Mouse (Mus musculus) MEL (cell line): ENCODE measurements around the gene Tespa1. TPM values are rescaled to one million over a fixed set of nuclear protein-coding genes. Genes with fewer than 3 reads are reported as not detected.
A peak's percentile ranks its signal among the peaks of the same experiment; 100 is the strongest.

Experiments
- DNase-seq: peaks from one replicate; pipeline ENCODE4 v3.0.0; 2011; ENCODE audit warnings: low read depth, low spot score
- H3K27ac ChIP-seq: 2 replicates; pipeline ENCODE4 v1.5.1; 2012; ENCODE audit warnings: low read depth, mild to moderate bottlenecking, control low read depth, low read length, moderate library complexity; ENCODE audit not compliant: control insufficient read depth
- H3K27me3 ChIP-seq, 2 experiments: fragments of 150-350 bp in 1 of 2; sonication (generic) in 1 of 2; 2 replicates each; pipeline ENCODE4 v1.6.1; 2012; ENCODE audit warnings: low read length in 2 of 2, mild to moderate bottlenecking in 2 of 2, improper control_type of control experiment in 1 of 2, moderate library complexity in 1 of 2; ENCODE audit not compliant: insufficient read depth in 2 of 2, control insufficient read depth in 1 of 2
- H3K36me3 ChIP-seq, 2 experiments: 2 replicates each; pipeline ENCODE4 v1.6.1; 2012 to 2014; ENCODE audit warnings: low read length in 2 of 2, improper control_type of control experiment in 1 of 2, inconsistent platforms in 1 of 2, mild to moderate bottlenecking in 1 of 2; ENCODE audit not compliant: insufficient read depth in 2 of 2, control insufficient read depth in 1 of 2
- H3K4me1 ChIP-seq, 2 experiments: fragments of 150-350 bp in 1 of 2; sonication (generic) in 1 of 2; 2 replicates each; pipeline ENCODE4 v1.6.1; 2012; ENCODE audit warnings: low read length in 2 of 2, improper control_type of control experiment in 1 of 2, mild to moderate bottlenecking in 1 of 2; ENCODE audit not compliant: insufficient read depth in 2 of 2, control insufficient read depth in 1 of 2
- H3K4me3 ChIP-seq, 2 experiments: fragments of 150-350 bp in 1 of 2; sonication (generic) in 1 of 2; 2 replicates each; pipeline ENCODE4 v1.5.1; 2012; ENCODE audit warnings: low read depth in 2 of 2, low read length in 2 of 2, mild to moderate bottlenecking in 2 of 2, moderate library complexity in 2 of 2, control low read depth in 1 of 2, improper control_type of control experiment in 1 of 2; ENCODE audit not compliant: control insufficient read depth in 1 of 2, insufficient read depth in 1 of 2
- H3K79me2 ChIP-seq: 2 replicates; pipeline ENCODE4 v1.6.1; 2012; ENCODE audit warnings: mild to moderate bottlenecking, low read length, moderate library complexity; ENCODE audit not compliant: control insufficient read depth, poor library complexity, insufficient read depth
- H3K9ac ChIP-seq: 2 replicates; pipeline ENCODE4 v1.6.1; 2012; ENCODE audit warnings: low read depth, mild to moderate bottlenecking, control low read depth, low read length, moderate library complexity; ENCODE audit not compliant: control insufficient read depth, poor library complexity, severe bottlenecking
- H3K9me3 ChIP-seq: fragments of 150-350 bp; sonication (generic); replicated peaks from 2 replicates; pipeline ENCODE4 v1.6.1; 2012; ENCODE audit warnings: mild to moderate bottlenecking, low read length, improper control_type of control experiment, moderate library complexity; ENCODE audit not compliant: insufficient read depth
- E2F4 ChIP-seq: IDR thresholded peaks from 2 replicates; pipeline ENCODE4 v1.6.1; 2011; ENCODE audit warnings: low read depth, low read length, improper control_type of control experiment, borderline replicate concordance
- ELF1 ChIP-seq: IDR thresholded peaks from 2 replicates; pipeline ENCODE4 v1.6.1; 2014; ENCODE audit warnings: low read depth, mild to moderate bottlenecking, inconsistent platforms, low read length, improper control_type of control experiment, moderate library complexity
- EP300 ChIP-seq, 2 experiments: IDR thresholded peaks; 2 replicates each; pipeline ENCODE4 v1.6.1; 2011; ENCODE audit warnings: improper control_type of control experiment in 2 of 2, low read length in 2 of 2, low read depth in 1 of 2, mild to moderate bottlenecking in 1 of 2
- ETS1 ChIP-seq: IDR thresholded peaks from 2 replicates; pipeline ENCODE4 v1.6.1; 2012; ENCODE audit warnings: low read depth, mild to moderate bottlenecking, inconsistent platforms, low read length, improper control_type of control experiment, moderate library complexity
- GATA1 ChIP-seq: IDR thresholded peaks from 2 replicates; pipeline ENCODE4 v1.6.1; 2011; ENCODE audit warnings: low read depth, low read length, improper control_type of control experiment
- HCFC1 ChIP-seq: IDR thresholded peaks from 2 replicates; pipeline ENCODE4 v1.6.1; 2012; ENCODE audit warnings: low read depth, mild to moderate bottlenecking, inconsistent platforms, low read length, improper control_type of control experiment, moderate library complexity
- JUND ChIP-seq: IDR thresholded peaks from 2 replicates; pipeline ENCODE4 v1.6.1; 2011; ENCODE audit warnings: low read depth, mild to moderate bottlenecking, improper control_type of control experiment, low read length
- KAT2A ChIP-seq: conservative IDR thresholded peaks from 2 replicates; pipeline ENCODE4 v1.6.1; 2012; ENCODE audit warnings: low read depth, low read length, improper control_type of control experiment, inconsistent platforms
- MAFK ChIP-seq: IDR thresholded peaks from 2 replicates; pipeline ENCODE4 v1.6.1; 2011; ENCODE audit warnings: low read depth, mild to moderate bottlenecking, low read length, improper control_type of control experiment, borderline replicate concordance
- MXI1 ChIP-seq: IDR thresholded peaks from 2 replicates; pipeline ENCODE4 v1.6.1; 2011; ENCODE audit warnings: mild to moderate bottlenecking, low read depth, low read length, improper control_type of control experiment
- MYB ChIP-seq: IDR thresholded peaks from 2 replicates; pipeline ENCODE4 v1.6.1; 2011; ENCODE audit warnings: mild to moderate bottlenecking, low read depth, low read length, improper control_type of control experiment
- NELFE ChIP-seq: IDR thresholded peaks from 2 replicates; pipeline ENCODE4 v1.6.1; 2011; ENCODE audit warnings: low read depth, low read length, improper control_type of control experiment
- POLR2AphosphoS2 ChIP-seq: IDR thresholded peaks from 2 replicates; pipeline ENCODE4 v1.6.1; 2011; ENCODE audit warnings: low read length, improper control_type of control experiment
- RCOR1 ChIP-seq: IDR thresholded peaks from 2 replicates; pipeline ENCODE4 v1.6.1; 2012; ENCODE audit warnings: low read depth, mild to moderate bottlenecking, inconsistent platforms, low read length, improper control_type of control experiment
- SIN3A ChIP-seq: IDR thresholded peaks from 2 replicates; pipeline ENCODE4 v1.6.1; 2012; ENCODE audit warnings: low read length, improper control_type of control experiment, inconsistent platforms
- TAL1 ChIP-seq: IDR thresholded peaks from 2 replicates; pipeline ENCODE4 v1.6.1; 2012; ENCODE audit warnings: mild to moderate bottlenecking, inconsistent platforms, low read length, moderate library complexity, mixed read lengths
- TCF12 ChIP-seq: IDR thresholded peaks from 2 replicates; pipeline ENCODE4 v1.6.1; 2014; ENCODE audit warnings: low read depth, mild to moderate bottlenecking, inconsistent platforms, low read length, improper control_type of control experiment, moderate library complexity
- USF1 ChIP-seq: IDR thresholded peaks from 2 replicates; pipeline ENCODE4 v1.6.1; 2014; ENCODE audit warnings: low read depth, mild to moderate bottlenecking, inconsistent platforms, low read length, improper control_type of control experiment, moderate library complexity
- ZKSCAN1 ChIP-seq: IDR thresholded peaks from 2 replicates; pipeline ENCODE4 v1.6.1; 2012; ENCODE audit warnings: low read depth, mild to moderate bottlenecking, inconsistent platforms, low read length, improper control_type of control experiment, moderate library complexity
- polyA plus RNA-seq, 2 experiments: library from polyadenylated mRNA; stranded (reverse) in 1 of 2; unstranded in 1 of 2; fragments of >175 nt in 1 of 2; fragments of >200 nt in 1 of 2; gene quantifications; 2 replicates each; pipeline versions ENCODE4 v1.2.1 to v1.2.4; 2012; ENCODE audit warnings: low replicate concordance in 2 of 2, low read depth in 1 of 2; ENCODE audit not compliant: insufficient read length in 2 of 2, insufficient read depth in 1 of 2, missing spikeins in 1 of 2
- total RNA-seq: library from RNA; depleted of rRNA; stranded (reverse); fragments of 300-350 nt; gene quantifications from 2 replicates; pipeline ENCODE4 v1.2.3, GENCODE M21; 2012

The Tespa1 gene
- total and polyA plus RNA-seq, 3 experiments: 2.7 to 3.5 TPM; not detected in 1

DNA sequence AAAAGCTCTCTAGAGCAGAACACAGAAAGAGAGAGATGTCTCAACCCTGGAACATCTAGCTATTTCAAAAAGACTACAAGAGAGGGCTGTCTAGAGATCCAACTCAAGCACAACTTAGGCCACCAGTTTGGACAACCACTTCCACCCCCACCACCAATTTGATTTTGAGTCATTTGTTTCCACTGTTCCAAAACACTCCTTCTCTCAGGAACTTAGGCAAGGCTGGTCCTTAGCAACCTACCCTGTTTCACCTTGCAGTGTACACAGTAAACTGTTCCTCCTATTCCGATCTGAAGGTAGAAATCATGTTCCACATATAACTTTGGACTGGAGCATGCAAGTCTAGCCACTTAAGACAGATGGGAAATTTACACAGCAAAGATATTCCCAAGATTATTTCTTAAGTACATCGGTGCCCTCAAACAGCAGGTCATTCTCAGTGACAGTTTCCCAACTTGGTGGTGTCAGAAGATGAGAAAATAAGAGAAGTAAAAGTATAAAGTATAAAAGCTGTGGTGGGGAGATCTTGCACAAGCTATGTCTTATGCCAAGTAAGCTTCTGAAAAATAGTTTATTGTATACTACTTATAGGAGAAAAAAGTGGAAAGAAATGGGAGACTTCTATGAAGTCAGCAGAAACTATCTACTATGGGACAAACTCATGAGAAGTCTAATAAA, 47.5 kb downstream of the Tespa1 start:
- peaks cover 5 to 7% of the 10 kb centered on the region in 2 experiments; a peak in 2 of 4 replicates for H3K4me1 ChIP-seq
- DNase-seq: no peak
- no peak overlapping the region for H3K9ac ChIP-seq
- no peaks in the 10 kb centered on the region for H3K9me3 ChIP-seq
- H3K27ac ChIP-seq: no peak overlapping the region
- H3K79me2 ChIP-seq: no peaks in the 10 kb centered on the region
- H3K27me3 ChIP-seq: no peaks in the 10 kb centered on the region
- peaks cover 0 to 11% of the 10 kb centered on the region in 2 experiments; a peak in 2 of 4 replicates for H3K36me3 ChIP-seq
- TF ChIP-seq SIN3A (no peak), HCFC1 (no peak), POLR2AphosphoS2 (no peak), MYB (no peak), ZKSCAN1 (no peak), GATA1 (no peak), JUND (no peak), MAFK (no peak)
- no peak overlapping the region for H3K4me3 ChIP-seq

DNA sequence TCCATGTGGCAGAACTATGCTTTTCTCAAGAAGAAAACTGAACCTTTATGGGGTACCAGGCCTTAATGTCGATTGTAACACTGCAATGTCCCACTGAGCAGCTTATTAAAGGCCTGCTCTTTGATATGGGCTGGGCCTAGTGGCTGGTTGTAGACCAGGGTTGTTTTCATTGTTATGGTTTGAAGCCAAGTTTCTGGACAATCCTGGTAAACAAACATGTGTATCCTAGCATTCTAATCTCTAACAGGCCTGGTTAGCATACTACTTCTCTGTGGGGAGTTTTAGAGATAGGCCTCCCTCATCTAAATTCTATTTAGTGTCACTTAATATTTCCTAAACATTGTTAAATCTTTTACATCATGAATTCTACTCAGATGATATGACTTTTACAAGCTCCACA, 49.0 kb downstream of the Tespa1 start:
- Histone ChIP-seq H3K4me3 (no peak overlapping the region), H3K36me3 (peaks cover 0 to 11% of the 10 kb centered on the region in 2 experiments; a peak in 2 of 4 replicates), H3K4me1 (peaks cover 5 to 7% of the 10 kb centered on the region in 2 experiments; a peak in 2 of 4 replicates), H3K9ac (no peak overlapping the region), H3K27me3 (no peaks in the 10 kb centered on the region), H3K27ac (no peak overlapping the region), H3K79me2 (no peaks in the 10 kb centered on the region), H3K9me3 (no peaks in the 10 kb centered on the region)
- DNase-seq: no peak
- TF ChIP-seq RCOR1: no peak
- no peak for TF ChIP-seq NELFE

DNA sequence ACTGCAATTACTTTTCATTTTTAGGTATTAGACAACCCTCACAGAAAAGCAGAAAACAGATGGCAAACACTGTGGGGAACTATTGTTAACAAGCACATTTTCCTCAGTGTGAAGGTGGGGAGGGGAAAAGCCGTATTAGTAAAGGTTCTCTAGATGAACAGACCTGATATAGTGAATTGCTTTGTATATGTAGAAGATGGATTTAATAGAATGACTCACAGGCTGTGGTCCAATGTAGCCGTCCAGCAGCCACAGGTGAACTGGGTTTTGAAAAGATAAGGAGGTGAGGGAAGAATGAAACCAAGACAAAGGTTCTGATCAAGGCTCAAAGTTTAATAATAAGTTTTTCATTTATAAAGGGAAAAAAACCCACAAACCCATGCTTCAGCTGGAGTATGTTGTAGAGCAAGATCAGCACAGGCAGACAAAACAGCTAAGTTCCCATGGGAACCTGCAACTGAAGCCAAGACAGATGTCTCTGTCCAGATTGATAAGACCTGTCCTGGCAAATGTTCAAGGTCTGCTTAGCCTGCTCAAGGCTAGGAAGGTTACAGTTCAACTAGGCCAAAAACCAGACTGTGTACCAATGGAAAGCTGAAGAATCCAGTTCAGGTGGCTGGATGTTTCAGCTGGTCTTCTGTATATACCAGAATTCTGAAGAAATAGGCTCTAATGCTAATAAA, 50.0 kb downstream of the Tespa1 start:
- Histone ChIP-seq H3K9ac (no peak overlapping the region), H3K27me3 (no peaks in the 10 kb centered on the region), H3K4me1 (peaks cover 5 to 7% of the 10 kb centered on the region in 2 experiments; a peak in 2 of 4 replicates), H3K36me3 (peaks cover 0 to 11% of the 10 kb centered on the region in 2 experiments; a peak in 2 of 4 replicates), H3K79me2 (no peaks in the 10 kb centered on the region), H3K9me3 (no peaks in the 10 kb centered on the region), H3K27ac (peak overlapping the region; percentile 15; the same call in 1 of the 2 replicates), H3K4me3 (no peak overlapping the region)
- peak; percentile 83 for DNase-seq
- peak; percentile 74 to 82 for TF ChIP-seq EP300 (IDR thresholded peaks at IDR 0.05; ENCODE audit: low read depth in 1 of 2, low read length in 2 of 2)
- no peak for TF ChIP-seq USF1
- TF ChIP-seq GATA1: peak; percentile 75
- TF ChIP-seq TCF12: peak; percentile 79
- TF ChIP-seq ELF1: no peak
- no peak for TF ChIP-seq KAT2A
- 0 out of 2 replicates have a peak, but pooled peaks have one; percentile 40 for TF ChIP-seq RCOR1
- TF ChIP-seq TAL1: peak; percentile 72
- TF ChIP-seq SIN3A: peak; percentile 39
- TF ChIP-seq MXI1: 0 out of 2 replicates have a peak, but pooled peaks have one; percentile 37
- peak; percentile 86 for TF ChIP-seq ETS1
- no peak for TF ChIP-seq E2F4
